Mouse (Mus musculus): ENCODE results near the gene Nr2e1. TPM values are rescaled to one million over a fixed set of nuclear protein-coding genes. Genes with fewer than 3 reads are reported as not detected.

The Nr2e1 gene
- polyA plus RNA-seq, 1 experiment from 2014 or later = not detected

GRCm38 (mm10) chr10:42584436-42584983 lies 1.1 kb upstream of the Nr2e1 start:
- WGBS = under 1% methylated on average over 37 of the region's 37 CpGs
- Histone ChIP-seq H3K9me3 (no peaks in the 10 kb centered on the region), H3K4me3 (no peak overlapping the region), H3K36me3 (no peaks in the 10 kb centered on the region), H3K9ac (no peak overlapping the region), H3K27ac (replicated peaks) (no peak overlapping the region), H3K4me1 (replicated peaks) (peaks cover 31% of the 10 kb centered on the region), H3K4me2 (no peak overlapping the region), H3K27me3 (peaks cover 99% of the 10 kb centered on the region)
- ATAC-seq (ENCODE audit: low read depth) = no peak

- no peaks in the 10 kb centered on the region for H3K36me3 ChIP-seq
- H3K27me3 ChIP-seq = peaks cover 99% of the 10 kb centered on the region
- peaks cover 35% of the 10 kb centered on the region for H3K4me1 ChIP-seq (replicated peaks)
- H3K9ac ChIP-seq = no peak overlapping the region
- no peak overlapping the region for H3K4me3 ChIP-seq
- no peaks in the 10 kb centered on the region for H3K9me3 ChIP-seq
- peak overlapping the region; percentile 38 for H3K4me2 ChIP-seq
- no peak overlapping the region for H3K27ac ChIP-seq (replicated peaks)
- ATAC-seq (ENCODE audit: low read depth) = no peak
- under 1% methylated on average over 32 of the region's 32 CpGs for WGBS
These were observed 537 bp upstream of the Nr2e1 start for GRCm38 (mm10) chr10:42583902-42584435.

DNA sequence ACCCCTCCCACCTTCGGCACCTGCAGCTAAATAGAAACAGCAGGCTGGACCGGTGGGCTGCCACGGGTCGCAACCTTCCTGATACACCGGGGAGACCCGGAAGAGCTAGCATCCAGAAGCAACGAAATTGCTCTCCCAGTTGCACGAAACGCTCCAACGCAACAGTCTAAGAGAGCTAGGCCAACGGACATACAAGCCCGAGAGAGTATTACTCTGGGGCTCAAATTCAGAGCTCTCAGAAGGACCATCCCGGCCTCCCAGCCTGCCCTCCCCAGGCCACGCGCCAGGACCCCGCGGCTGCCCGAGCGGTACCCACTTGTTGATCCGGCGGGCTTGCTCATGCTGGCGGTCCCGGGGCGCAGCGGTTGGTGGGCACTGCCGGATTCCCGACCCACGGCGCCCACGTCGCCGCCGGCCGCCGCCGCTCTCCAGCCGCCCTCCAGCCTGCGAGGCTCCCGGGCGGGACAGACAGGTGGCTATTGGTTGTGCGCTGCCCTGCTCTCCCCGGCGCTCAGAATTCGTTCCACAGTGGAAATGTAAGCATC lies 794 bp downstream of the Nr2e1 start:
- Histone ChIP-seq H3K9me3 (no peaks in the 10 kb centered on the region), H3K27ac (replicated peaks) (no peak overlapping the region), H3K9ac (no peak overlapping the region), H3K4me2 (no peak overlapping the region; the same call in 1 of the 2 replicates), H3K36me3 (no peaks in the 10 kb centered on the region), H3K4me3 (no peak overlapping the region), H3K4me1 (replicated peaks) (peaks cover 35% of the 10 kb centered on the region), H3K27me3 (peaks cover 100% of the 10 kb centered on the region)
- under 1% methylated on average over 44 of the region's 44 CpGs for WGBS
- ATAC-seq (ENCODE audit: low read depth) = no peak

DNA sequence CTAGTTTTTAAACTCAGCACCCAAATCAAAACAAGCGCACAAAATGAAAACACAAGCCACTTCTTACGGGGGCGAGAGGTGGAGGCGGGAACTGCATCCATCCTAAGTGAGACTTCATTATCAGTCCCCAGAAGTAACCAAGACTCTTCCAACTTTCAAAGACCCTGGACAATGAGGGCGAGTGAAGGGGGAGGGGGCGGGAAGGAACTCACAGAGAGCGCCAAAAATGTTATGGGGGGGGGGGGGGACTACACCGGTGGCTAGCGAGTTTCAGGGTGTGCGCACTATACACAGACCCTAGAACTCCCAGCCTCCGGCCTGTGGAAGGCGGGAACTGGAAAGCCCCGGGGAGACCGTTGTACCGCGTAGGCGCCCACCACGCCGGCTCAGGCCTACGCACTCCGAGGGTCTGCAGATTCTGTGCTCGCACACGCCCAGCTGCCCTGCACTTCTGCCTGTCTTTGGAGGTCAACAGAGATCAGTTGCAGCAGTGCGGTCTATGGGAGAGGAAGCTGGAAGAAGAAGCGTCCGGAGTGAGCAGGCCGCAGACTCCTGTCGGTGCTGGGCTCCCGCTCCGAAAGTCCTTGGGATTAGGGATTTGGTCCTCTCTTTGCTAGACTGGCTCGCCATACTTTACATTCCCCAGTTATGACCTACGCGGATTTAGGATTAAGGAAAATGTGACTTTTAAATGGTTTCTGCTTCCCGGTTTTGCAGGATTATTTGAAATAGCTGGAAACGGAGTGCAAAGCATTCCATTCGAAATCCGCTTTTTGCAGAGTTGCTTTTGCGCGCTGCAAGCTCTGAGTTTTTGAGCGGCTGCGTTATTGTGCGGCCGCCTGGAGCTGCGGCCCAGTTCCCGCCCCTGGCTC lies 1.5 kb downstream of the Nr2e1 start:
- WGBS = under 1% methylated on average over 42 of the region's 45 CpGs
- Histone ChIP-seq H3K4me3 (no peak overlapping the region), H3K4me2 (no peak overlapping the region), H3K27ac (replicated peaks) (no peak overlapping the region), H3K9ac (no peak overlapping the region), H3K27me3 (peaks cover 100% of the 10 kb centered on the region), H3K4me1 (replicated peaks) (peaks cover 35% of the 10 kb centered on the region), H3K36me3 (no peaks in the 10 kb centered on the region), H3K9me3 (no peaks in the 10 kb centered on the region)
- ATAC-seq (ENCODE audit: low read depth) = no peak

GRCm38 (mm10) chr10:42580951-42581277 lies 2.5 kb downstream of the Nr2e1 start:
- ATAC-seq (ENCODE audit: low read depth) = no peak
- Histone ChIP-seq H3K27me3 (peaks cover 100% of the 10 kb centered on the region), H3K9ac (no peak overlapping the region), H3K4me2 (no peak overlapping the region), H3K36me3 (no peaks in the 10 kb centered on the region), H3K27ac (replicated peaks) (no peak overlapping the region), H3K9me3 (no peaks in the 10 kb centered on the region), H3K4me1 (replicated peaks) (peaks cover 35% of the 10 kb centered on the region), H3K4me3 (no peak overlapping the region)
- WGBS = 2% methylated on average over 7 of the region's 7 CpGs

GRCm38 (mm10) chr10:42580131-42580950 lies 3.1 kb downstream of the Nr2e1 start:
- Histone ChIP-seq H3K4me3 (no peak overlapping the region), H3K4me2 (no peak overlapping the region), H3K9ac (no peak overlapping the region), H3K36me3 (no peaks in the 10 kb centered on the region), H3K4me1 (replicated peaks) (peaks cover 35% of the 10 kb centered on the region), H3K27me3 (peaks cover 100% of the 10 kb centered on the region), H3K9me3 (no peaks in the 10 kb centered on the region), H3K27ac (replicated peaks) (no peak overlapping the region)
- under 1% methylated on average over 29 of the region's 29 CpGs for WGBS
- no peak for ATAC-seq (ENCODE audit: low read depth)

- ATAC-seq (ENCODE audit: low read depth) = no peak
- Histone ChIP-seq H3K36me3 (no peaks in the 10 kb centered on the region), H3K9ac (no peak overlapping the region), H3K9me3 (no peaks in the 10 kb centered on the region), H3K4me2 (no peak overlapping the region), H3K27me3 (peaks cover 100% of the 10 kb centered on the region), H3K27ac (replicated peaks) (no peak overlapping the region), H3K4me1 (replicated peaks) (peaks cover 33% of the 10 kb centered on the region), H3K4me3 (no peak overlapping the region)
- WGBS = under 1% methylated on average over 41 of the region's 41 CpGs
These were observed 3.8 kb downstream of the Nr2e1 start for GRCm38 (mm10) chr10:42579475-42580130.

- no peaks in the 10 kb centered on the region for H3K36me3 ChIP-seq
- H3K4me3 ChIP-seq = no peak overlapping the region
- H3K4me2 ChIP-seq = no peak overlapping the region
- peaks cover 100% of the 10 kb centered on the region for H3K27me3 ChIP-seq
- no peak overlapping the region for H3K27ac ChIP-seq (replicated peaks)
- no peak overlapping the region for H3K9ac ChIP-seq
- H3K4me1 ChIP-seq (replicated peaks) = peaks cover 26% of the 10 kb centered on the region
- WGBS = 1% methylated on average over 22 of the region's 22 CpGs
- ATAC-seq (ENCODE audit: low read depth) = no peak
- H3K9me3 ChIP-seq = no peaks in the 10 kb centered on the region
These were observed 4.5 kb downstream of the Nr2e1 start for GRCm38 (mm10) chr10:42578698-42579474.

GRCm38 (mm10) chr10:42578281-42578675 lies 5.2 kb downstream of the Nr2e1 start:
- no peak overlapping the region for H3K9ac ChIP-seq
- H3K4me1 ChIP-seq (replicated peaks) = peaks cover 20% of the 10 kb centered on the region
- H3K27ac ChIP-seq (replicated peaks) = no peak overlapping the region
- H3K4me2 ChIP-seq = no peak overlapping the region
- no peaks in the 10 kb centered on the region for H3K36me3 ChIP-seq
- no peaks in the 10 kb centered on the region for H3K9me3 ChIP-seq
- 0% methylated on average over 15 of the region's 15 CpGs for WGBS
- no peak overlapping the region for H3K4me3 ChIP-seq
- ATAC-seq (ENCODE audit: low read depth) = no peak
- peaks cover 100% of the 10 kb centered on the region for H3K27me3 ChIP-seq

- Histone ChIP-seq H3K36me3 (no peaks in the 10 kb centered on the region), H3K4me2 (no peak overlapping the region), H3K9ac (no peak overlapping the region), H3K4me1 (replicated peaks) (peaks cover 18% of the 10 kb centered on the region), H3K27ac (replicated peaks) (no peak overlapping the region), H3K27me3 (peaks cover 100% of the 10 kb centered on the region), H3K9me3 (no peaks in the 10 kb centered on the region), H3K4me3 (no peak overlapping the region)
- ATAC-seq (ENCODE audit: low read depth) = no peak
- WGBS = 2% methylated on average over 15 of the region's 15 CpGs
These were observed 5.7 kb downstream of the Nr2e1 start for GRCm38 (mm10) chr10:42577525-42578280.

All from neural tube, embryonic 13.5 days (tissue).